Mouse (Mus musculus): ENCODE data around the gene Supt3. TPM values are rescaled to one million over a fixed set of nuclear protein-coding genes. Genes with fewer than 3 reads are reported as not detected.

The Supt3 gene
- polyA plus RNA-seq, 1 experiment from 2014 or later, result 26.2 TPM

- Histone ChIP-seq H3K4me1 (replicated peaks; ENCODE audit: control insufficient read depth, insufficient read depth, low read length) (peaks cover 14% of the 10 kb centered on the region; the same call in 1 of the 2 replicates), H3K9me3 (ENCODE audit: control insufficient read depth, low read length) (no peaks in the 10 kb centered on the region), H3K4me3 (replicated peaks; ENCODE audit: low read length) (no peak overlapping the region; the same call in 1 of the 2 replicates), H3K27ac (no peak overlapping the region), H3K36me3 (replicated peaks; ENCODE audit: control insufficient read depth, insufficient read depth) (no peaks in the 10 kb centered on the region), H3K9ac (no peak overlapping the region), H3K27me3 (ENCODE audit: control insufficient read depth, insufficient read depth, low read length) (peaks cover 74% of the 10 kb centered on the region), H3K4me2 (replicated peaks) (no peak overlapping the region; the same call in 1 of the 2 replicates)
- DNase-seq (ENCODE audit: low spot score), result no peak
- 2% methylated on average over 15 of the region's 22 CpGs for WGBS
- no peak for ATAC-seq (ENCODE audit: low FRiP score)
Observed at GRCm38 (mm10) chr17:44738121-44738637, 38.8 kb upstream of the Supt3 start.

GRCm38 (mm10) chr17:44742246-44742645 is 34.7 kb upstream of the Supt3 start:
- Histone ChIP-seq H3K9ac (no peak overlapping the region), H3K4me1 (replicated peaks; ENCODE audit: control insufficient read depth, insufficient read depth, low read length) (no peaks in the 10 kb centered on the region), H3K4me2 (replicated peaks) (no peak overlapping the region), H3K27ac (no peak overlapping the region), H3K4me3 (replicated peaks; ENCODE audit: low read length) (no peak overlapping the region), H3K27me3 (ENCODE audit: control insufficient read depth, insufficient read depth, low read length) (peaks cover 36% of the 10 kb centered on the region), H3K9me3 (ENCODE audit: control insufficient read depth, low read length) (no peaks in the 10 kb centered on the region), H3K36me3 (replicated peaks; ENCODE audit: control insufficient read depth, insufficient read depth) (no peaks in the 10 kb centered on the region)
- DNase-seq (ENCODE audit: low spot score), result no peak
- WGBS, result 89% methylated on average over 9 of the region's 9 CpGs
- ATAC-seq (ENCODE audit: low FRiP score), result no peak

- ATAC-seq (ENCODE audit: low FRiP score) (no peak), DNase-seq (ENCODE audit: low spot score) (no peak)
- Histone ChIP-seq H3K9me3 (ENCODE audit: control insufficient read depth, low read length) (no peaks in the 10 kb centered on the region), H3K27ac (no peak overlapping the region), H3K4me2 (replicated peaks) (no peak overlapping the region), H3K4me3 (replicated peaks; ENCODE audit: low read length) (no peak overlapping the region), H3K9ac (no peak overlapping the region), H3K36me3 (replicated peaks; ENCODE audit: control insufficient read depth, insufficient read depth) (no peaks in the 10 kb centered on the region), H3K27me3 (ENCODE audit: control insufficient read depth, insufficient read depth, low read length) (peaks cover 21% of the 10 kb centered on the region), H3K4me1 (replicated peaks; ENCODE audit: control insufficient read depth, insufficient read depth, low read length) (no peaks in the 10 kb centered on the region)
- 52% methylated on average over 3 of the region's 3 CpGs for WGBS
Observed at GRCm38 (mm10) chr17:44743780-44744179, 33.2 kb upstream of the Supt3 start.

- Histone ChIP-seq H3K4me1 (replicated peaks; ENCODE audit: control insufficient read depth, insufficient read depth, low read length) (no peaks in the 10 kb centered on the region), H3K36me3 (replicated peaks; ENCODE audit: control insufficient read depth, insufficient read depth) (no peaks in the 10 kb centered on the region), H3K27me3 (ENCODE audit: control insufficient read depth, insufficient read depth, low read length) (peaks cover 7% of the 10 kb centered on the region), H3K9me3 (ENCODE audit: control insufficient read depth, low read length) (no peaks in the 10 kb centered on the region), H3K4me2 (replicated peaks) (no peak overlapping the region), H3K27ac (no peak overlapping the region), H3K9ac (no peak overlapping the region), H3K4me3 (replicated peaks; ENCODE audit: low read length) (no peak overlapping the region)
- DNase-seq (ENCODE audit: low spot score) (no peak), ATAC-seq (ENCODE audit: low FRiP score) (no peak)
- 95% methylated on average over 8 of the region's 8 CpGs for WGBS
Observed at GRCm38 (mm10) chr17:44745378-44745777, 31.6 kb upstream of the Supt3 start.

GRCm38 (mm10) chr17:44766318-44766717 is 10.6 kb upstream of the Supt3 start:
- Histone ChIP-seq H3K9ac (no peak overlapping the region), H3K27ac (no peak overlapping the region), H3K4me1 (replicated peaks; ENCODE audit: control insufficient read depth, insufficient read depth, low read length) (no peaks in the 10 kb centered on the region), H3K36me3 (replicated peaks; ENCODE audit: control insufficient read depth, insufficient read depth) (no peaks in the 10 kb centered on the region), H3K4me2 (replicated peaks) (no peak overlapping the region), H3K9me3 (ENCODE audit: control insufficient read depth, low read length) (no peaks in the 10 kb centered on the region), H3K4me3 (replicated peaks; ENCODE audit: low read length) (no peak overlapping the region), H3K27me3 (ENCODE audit: control insufficient read depth, insufficient read depth, low read length) (no peaks in the 10 kb centered on the region)
- ATAC-seq (ENCODE audit: low FRiP score) (no peak), DNase-seq (ENCODE audit: low spot score) (no peak)
- WGBS, result 90% methylated on average over 11 of the region's 11 CpGs

GRCm38 (mm10) chr17:44766975-44767374 is 10.0 kb upstream of the Supt3 start:
- WGBS, result 70% methylated on average over 2 of the region's 2 CpGs
- DNase-seq (ENCODE audit: low spot score), result no peak

GRCm38 (mm10) chr17:44767375-44767774 is 9.6 kb upstream of the Supt3 start:
- 71% methylated on average over 1 of the region's 1 CpGs for WGBS
- Histone ChIP-seq H3K36me3 (replicated peaks; ENCODE audit: control insufficient read depth, insufficient read depth) (no peaks in the 10 kb centered on the region), H3K4me1 (replicated peaks; ENCODE audit: control insufficient read depth, insufficient read depth, low read length) (no peaks in the 10 kb centered on the region), H3K9me3 (ENCODE audit: control insufficient read depth, low read length) (no peaks in the 10 kb centered on the region), H3K27me3 (ENCODE audit: control insufficient read depth, insufficient read depth, low read length) (no peaks in the 10 kb centered on the region), H3K4me2 (replicated peaks) (no peak overlapping the region), H3K4me3 (replicated peaks; ENCODE audit: low read length) (no peak overlapping the region), H3K27ac (no peak overlapping the region), H3K9ac (no peak overlapping the region)
- ATAC-seq (ENCODE audit: low FRiP score) (no peak), DNase-seq (ENCODE audit: low spot score) (no peak)

More at GRCm38 (mm10) chr17:44766975-44767374, 10.0 kb upstream of the Supt3 start:
- Histone ChIP-seq H3K27me3 (ENCODE audit: control insufficient read depth, insufficient read depth, low read length) (no peaks in the 10 kb centered on the region), H3K4me3 (replicated peaks; ENCODE audit: low read length) (no peak overlapping the region), H3K4me2 (replicated peaks) (no peak overlapping the region), H3K4me1 (replicated peaks; ENCODE audit: control insufficient read depth, insufficient read depth, low read length) (no peaks in the 10 kb centered on the region), H3K9me3 (ENCODE audit: control insufficient read depth, low read length) (no peaks in the 10 kb centered on the region), H3K36me3 (replicated peaks; ENCODE audit: control insufficient read depth, insufficient read depth) (no peaks in the 10 kb centered on the region), H3K27ac (no peak overlapping the region), H3K9ac (no peak overlapping the region)
- ATAC-seq (ENCODE audit: low FRiP score), result no peak

GRCm38 (mm10) chr17:44768522-44768921 is 8.4 kb upstream of the Supt3 start:
- DNase-seq (ENCODE audit: low spot score) (no peak), ATAC-seq (ENCODE audit: low FRiP score) (no peak)
- Histone ChIP-seq H3K27me3 (ENCODE audit: control insufficient read depth, insufficient read depth, low read length) (no peaks in the 10 kb centered on the region), H3K9ac (no peak overlapping the region), H3K36me3 (replicated peaks; ENCODE audit: control insufficient read depth, insufficient read depth) (no peaks in the 10 kb centered on the region), H3K4me3 (replicated peaks; ENCODE audit: low read length) (no peak overlapping the region), H3K4me1 (replicated peaks; ENCODE audit: control insufficient read depth, insufficient read depth, low read length) (no peaks in the 10 kb centered on the region), H3K27ac (no peak overlapping the region), H3K9me3 (ENCODE audit: control insufficient read depth, low read length) (no peaks in the 10 kb centered on the region), H3K4me2 (replicated peaks) (no peak overlapping the region)
- WGBS, result 69% methylated on average over 5 of the region's 5 CpGs

GRCm38 (mm10) chr17:44770871-44771270 is 6.1 kb upstream of the Supt3 start:
- no peak overlapping the region for H3K4me3 ChIP-seq (replicated peaks; ENCODE audit: low read length)
- ATAC-seq (ENCODE audit: low FRiP score), result no peak
- H3K9me3 ChIP-seq (ENCODE audit: control insufficient read depth, low read length), result no peaks in the 10 kb centered on the region
- no peaks in the 10 kb centered on the region for H3K27me3 ChIP-seq (ENCODE audit: control insufficient read depth, insufficient read depth, low read length)
- no peak overlapping the region for H3K27ac ChIP-seq
- H3K4me1 ChIP-seq (replicated peaks; ENCODE audit: control insufficient read depth, insufficient read depth, low read length), result no peaks in the 10 kb centered on the region
- H3K9ac ChIP-seq, result no peak overlapping the region
- no peak for DNase-seq (ENCODE audit: low spot score)
- H3K4me2 ChIP-seq (replicated peaks), result no peak overlapping the region
- H3K36me3 ChIP-seq (replicated peaks; ENCODE audit: control insufficient read depth, insufficient read depth), result no peaks in the 10 kb centered on the region
- 91% methylated on average over 2 of the region's 2 CpGs for WGBS

GRCm38 (mm10) chr17:44772576-44772975 is 4.4 kb upstream of the Supt3 start:
- no peak for DNase-seq (ENCODE audit: low spot score)
- Histone ChIP-seq H3K9ac (no peak overlapping the region), H3K36me3 (replicated peaks; ENCODE audit: control insufficient read depth, insufficient read depth) (no peaks in the 10 kb centered on the region), H3K4me3 (replicated peaks; ENCODE audit: low read length) (no peak overlapping the region), H3K9me3 (ENCODE audit: control insufficient read depth, low read length) (no peaks in the 10 kb centered on the region), H3K4me1 (replicated peaks; ENCODE audit: control insufficient read depth, insufficient read depth, low read length) (no peaks in the 10 kb centered on the region), H3K4me2 (replicated peaks) (no peak overlapping the region), H3K27me3 (ENCODE audit: control insufficient read depth, insufficient read depth, low read length) (no peaks in the 10 kb centered on the region), H3K27ac (no peak overlapping the region)
- no peak for ATAC-seq (ENCODE audit: low FRiP score)
- WGBS, result 93% methylated on average over 2 of the region's 2 CpGs

Measured in hindbrain, embryonic 14.5 days (tissue).